Mouse (Mus musculus) lung, adult 2 months (tissue): Measurements from ENCODE around the gene Zfyve9.

Experiments used
- CTCF ChIP-seq: fragments of 200-500 bp; IDR thresholded peaks from 2 replicates; pipeline ENCODE4 v1.5.1; 2011; ENCODE audit warnings: mild to moderate bottlenecking, low read length, control low read depth; ENCODE audit not compliant: insufficient read depth
- POLR2A ChIP-seq: fragments of 200-500 bp; IDR thresholded peaks from 2 replicates; pipeline ENCODE4 v1.6.1; 2011; ENCODE audit warnings: low read depth, mild to moderate bottlenecking, control low read depth, low read length, borderline replicate concordance; ENCODE audit errors: extremely low read depth

GRCm38 (mm10) chr4:108730450-108730849 lies 50.1 kb downstream of the Zfyve9 start:
- TF ChIP-seq CTCF (no peak), POLR2A (no peak)
